Mouse (Mus musculus) megakaryocyte, embryonic 14.5 days (primary cell): Measurements from ENCODE around the gene Atp8b4.

Experiments
- FLI1 ChIP-seq: IDR thresholded peaks from 2 replicates; pipeline ENCODE4 v1.6.1; 2012; ENCODE audit warnings: low read length, inconsistent platforms, mixed read lengths
- GATA1 ChIP-seq: IDR thresholded peaks from 3 replicates; pipeline ENCODE4 v1.6.1; 2012; ENCODE audit warnings: mixed read lengths, low read length, inconsistent platforms, borderline replicate concordance

- no peak for TF ChIP-seq GATA1
- TF ChIP-seq FLI1: no peak
Observed at GRCm38 (mm10) chr2:126546392-126546791, 45.9 kb upstream of the Atp8b4 start.
